Mouse (Mus musculus) G1E (cell line): ENCODE results near the gene Ankrd35. TPM values are rescaled to one million over a fixed set of nuclear protein-coding genes. Genes with fewer than 3 reads are reported as not detected.
A peak's percentile ranks its signal among the peaks of the same experiment; 100 is the strongest.

Experiments used
- ATAC-seq: 2 replicates; pipeline ENCODE4 v1.8.0; 2016; ENCODE audit warnings: mild to moderate bottlenecking; ENCODE audit not compliant: insufficient number of reproducible peaks, poor library complexity, low FRiP score, severe bottlenecking; ENCODE audit errors: extremely low read depth
- DNase-seq: peaks from one replicate; pipeline ENCODE4 v3.0.0; 2012; ENCODE audit warnings: low spot score
- H3K27me3 ChIP-seq: 2 replicates; pipeline ENCODE4 v1.6.1; 2012; ENCODE audit warnings: mild to moderate bottlenecking, low read length, inconsistent platforms; ENCODE audit not compliant: insufficient read depth
- H3K36me3 ChIP-seq: replicated peaks from 2 replicates; pipeline ENCODE3; 2012; ENCODE audit warnings: mild to moderate bottlenecking, inconsistent platforms
- H3K4me1 ChIP-seq: 2 replicates; pipeline ENCODE4 v1.6.1; 2012; ENCODE audit warnings: low read depth, low read length, inconsistent platforms, mixed read lengths; ENCODE audit not compliant: insufficient read depth
- H3K4me3 ChIP-seq: 2 replicates; pipeline ENCODE4 v1.5.1; 2012; ENCODE audit warnings: low read depth, mild to moderate bottlenecking, inconsistent platforms, low read length, moderate library complexity, mixed read lengths
- H3K9me3 ChIP-seq: replicated peaks from 2 replicates; pipeline ENCODE4 v1.6.1; 2012; ENCODE audit warnings: inconsistent platforms
- CTCF ChIP-seq: IDR thresholded peaks from 2 replicates; pipeline ENCODE4 v1.5.1; 2012; ENCODE audit warnings: low read depth, low read length, inconsistent platforms, mixed read lengths
- GATA1 ChIP-seq: IDR thresholded peaks from 2 replicates; pipeline ENCODE4 v1.6.1; 2012; ENCODE audit warnings: borderline replicate concordance, low read length, inconsistent platforms, mixed read lengths
- GATA2 ChIP-seq: IDR thresholded peaks from 2 replicates; pipeline ENCODE4 v1.6.1; 2012; ENCODE audit warnings: low read depth, low read length, inconsistent platforms, borderline replicate concordance
- POLR2AphosphoS5 ChIP-seq: IDR thresholded peaks from 2 replicates; pipeline ENCODE4 v1.6.1; 2012; ENCODE audit warnings: low read depth, low read length, inconsistent platforms; ENCODE audit not compliant: insufficient replicate concordance
- TAL1 ChIP-seq: conservative IDR thresholded peaks from 2 replicates; pipeline ENCODE4 v1.6.1; 2012; ENCODE audit warnings: low read depth, low read length, inconsistent platforms, mixed read lengths
- polyA plus RNA-seq: library from polyadenylated mRNA; stranded (reverse); fragments of >175 nt; gene quantifications from 2 replicates; pipeline ENCODE4 v1.2.3, GENCODE M21; 2012
- total RNA-seq, 2 experiments: library from RNA; stranded (forward) in 1 of 2; stranded (reverse) in 1 of 2; fragments of 200-1000 nt in 1 of 2; fragments of >200 nt in 1 of 2; fragmentation: Nextera tagmentation in 1 of 2; gene quantifications; 2 replicates each; pipeline ENCODE4 v1.2.3; 2014 to 2017

Ankrd35 gene
- total and polyA plus RNA-seq, 3 experiments, result not detected

DNA sequence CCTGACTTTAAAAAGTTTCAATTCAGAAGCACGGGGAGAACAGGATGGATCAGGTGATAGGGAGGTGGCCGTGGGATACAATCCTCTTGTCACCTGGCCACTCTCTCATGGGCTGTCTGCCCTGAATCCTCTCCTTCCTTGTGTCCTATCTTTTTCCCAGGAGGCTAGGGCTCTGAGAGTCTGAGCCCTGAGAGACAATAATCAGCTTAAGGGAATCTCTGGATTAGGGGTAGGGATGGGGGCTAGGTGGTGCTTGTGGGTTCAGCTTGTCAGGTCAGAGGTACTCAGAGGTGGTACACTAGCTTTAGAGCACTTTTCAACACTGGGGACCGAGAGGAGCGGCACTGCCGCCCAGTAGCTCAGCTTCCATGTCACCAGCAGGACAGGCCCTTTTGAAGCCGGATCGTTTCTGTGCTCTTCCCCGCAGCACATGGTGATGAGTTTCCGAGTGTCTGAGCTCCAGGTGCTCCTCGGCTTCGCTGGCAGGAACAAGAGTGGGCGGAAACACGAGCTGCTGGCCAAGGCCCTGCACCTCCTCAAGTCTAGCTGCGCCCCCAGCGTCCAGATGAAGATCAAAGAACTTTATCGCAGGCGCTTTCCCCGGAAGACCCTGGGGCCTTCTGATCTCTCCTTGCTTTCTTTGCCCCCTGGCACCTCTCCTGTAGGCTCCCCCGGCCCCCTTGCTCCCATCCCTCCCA is 29.2 kb downstream of the Ankrd35 start:
- no peak for DNase-seq
- H3K27me3 ChIP-seq, result no peaks in the 10 kb centered on the region; the same call in 1 of the 2 replicates
- no peak for TF ChIP-seq POLR2AphosphoS5
- no peak for TF ChIP-seq GATA1
- no peak for TF ChIP-seq CTCF
- TF ChIP-seq TAL1, result no peak
- no peak for TF ChIP-seq GATA2
- peaks cover 41% of the 10 kb centered on the region for H3K36me3 ChIP-seq
- no peak overlapping the region for H3K4me3 ChIP-seq
- no peaks in the 10 kb centered on the region for H3K9me3 ChIP-seq
- no peak for ATAC-seq
- peaks cover 22% of the 10 kb centered on the region for H3K4me1 ChIP-seq

DNA sequence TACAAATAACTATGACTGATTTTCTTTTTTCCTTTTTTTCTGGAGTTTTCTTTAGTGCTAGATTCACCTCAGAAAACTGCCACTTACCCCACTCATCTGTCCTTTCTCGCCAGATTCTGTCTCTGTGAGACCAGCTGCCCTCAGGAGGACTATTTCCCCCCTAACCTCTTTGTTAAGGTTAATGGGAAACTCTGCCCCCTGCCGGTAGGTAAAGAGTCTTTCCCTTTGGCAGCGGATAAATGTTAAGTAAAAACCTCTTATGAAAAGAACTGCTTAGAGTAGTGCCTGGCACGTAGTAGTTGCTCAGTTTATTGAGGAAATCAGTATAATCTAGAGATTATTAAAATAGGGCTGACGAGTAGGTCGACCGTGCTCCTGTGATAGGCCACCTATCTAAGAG is 30.4 kb downstream of the Ankrd35 start:
- Histone ChIP-seq H3K27me3 (no peaks in the 10 kb centered on the region; the same call in 1 of the 2 replicates), H3K36me3 (peaks cover 53% of the 10 kb centered on the region), H3K4me3 (no peak overlapping the region), H3K9me3 (no peaks in the 10 kb centered on the region), H3K4me1 (peaks cover 22% of the 10 kb centered on the region)
- TF ChIP-seq POLR2AphosphoS5 (no peak), CTCF (peak; percentile 58; the same call in 1 of the 2 replicates)
- DNase-seq (peak; percentile 31), ATAC-seq (no peak)

DNA sequence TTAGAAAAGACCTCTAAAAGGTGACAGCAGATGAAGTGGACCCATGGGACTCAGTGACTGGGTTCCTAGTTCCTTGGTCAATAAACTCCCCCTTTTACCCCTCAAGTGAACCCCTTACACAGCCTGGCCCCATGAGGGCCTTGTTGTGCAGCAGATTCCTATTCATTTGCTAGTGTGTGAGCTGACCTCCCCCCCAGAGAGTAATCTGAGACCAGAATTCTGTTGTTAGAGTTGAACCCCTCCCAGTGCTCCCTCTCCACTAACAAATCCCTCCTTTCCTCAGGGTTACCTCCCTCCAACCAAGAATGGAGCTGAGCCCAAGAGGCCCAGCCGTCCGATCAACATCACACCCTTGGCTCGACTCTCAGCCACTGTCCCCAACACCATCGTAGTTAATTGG is 31.1 kb downstream of the Ankrd35 start:
- no peak overlapping the region for H3K4me3 ChIP-seq
- DNase-seq (no peak), ATAC-seq (no peak)
- TF ChIP-seq POLR2AphosphoS5, result no peak
- no peak for TF ChIP-seq GATA2
- TF ChIP-seq GATA1, result no peak
- no peak for TF ChIP-seq CTCF
- no peak for TF ChIP-seq TAL1
- H3K36me3 ChIP-seq, result peaks cover 53% of the 10 kb centered on the region
- H3K27me3 ChIP-seq, result no peaks in the 10 kb centered on the region; the same call in 1 of the 2 replicates
- H3K4me1 ChIP-seq, result peaks cover 16% of the 10 kb centered on the region
- H3K9me3 ChIP-seq, result no peaks in the 10 kb centered on the region

DNA sequence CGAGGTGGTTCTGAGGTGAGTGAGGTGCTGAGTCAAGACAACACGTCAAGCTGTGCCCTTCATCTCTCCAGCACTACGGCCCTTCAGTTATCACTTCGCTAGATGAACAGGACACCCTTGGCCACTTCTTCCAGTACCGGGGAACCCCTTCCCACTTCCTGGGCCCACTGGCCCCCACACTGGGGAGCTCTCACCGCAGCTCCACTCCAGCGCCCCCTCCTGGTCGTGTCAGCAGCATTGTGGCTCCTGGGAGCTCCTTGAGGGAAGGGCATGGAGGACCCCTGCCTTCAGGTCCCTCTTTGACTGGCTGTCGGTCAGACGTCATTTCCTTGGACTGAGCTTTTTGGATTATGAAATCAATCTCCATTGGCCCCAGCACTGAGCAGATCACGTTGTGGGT is 34.8 kb downstream of the Ankrd35 start:
- DNase-seq (no peak), ATAC-seq (no peak)
- H3K9me3 ChIP-seq, result no peaks in the 10 kb centered on the region
- no peak for TF ChIP-seq GATA2
- TF ChIP-seq POLR2AphosphoS5, result no peak
- TF ChIP-seq GATA1, result no peak
- no peak for TF ChIP-seq CTCF
- no peak for TF ChIP-seq TAL1
- H3K36me3 ChIP-seq, result peaks cover 54% of the 10 kb centered on the region
- peaks cover 7% of the 10 kb centered on the region for H3K4me1 ChIP-seq
- H3K27me3 ChIP-seq, result peaks cover 15% of the 10 kb centered on the region; the same call in 1 of the 2 replicates
- no peak overlapping the region for H3K4me3 ChIP-seq

DNA sequence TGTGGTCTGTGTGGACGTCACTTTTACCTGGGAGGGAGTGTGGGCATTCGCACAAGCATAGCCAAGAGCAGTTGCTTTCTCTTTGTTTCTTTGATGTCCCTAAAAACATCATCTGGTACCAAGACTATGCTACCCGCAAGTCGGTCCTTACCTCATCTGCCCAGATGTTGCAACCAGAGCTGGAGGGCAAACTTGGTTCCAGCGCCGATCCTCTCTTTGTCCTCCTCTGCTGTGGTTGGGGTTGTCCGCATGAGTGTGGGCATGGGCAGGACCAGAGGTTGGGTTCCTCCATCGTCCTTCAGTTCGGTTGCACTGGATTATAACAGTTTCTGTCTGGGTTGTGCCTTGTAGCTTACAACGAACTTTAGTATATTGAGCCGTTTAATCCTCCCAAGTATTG is 36.3 kb downstream of the Ankrd35 start:
- Histone ChIP-seq H3K4me3 (no peak overlapping the region), H3K4me1 (peaks cover 7% of the 10 kb centered on the region), H3K9me3 (no peaks in the 10 kb centered on the region), H3K27me3 (peaks cover 15% of the 10 kb centered on the region; the same call in 1 of the 2 replicates), H3K36me3 (peaks cover 60% of the 10 kb centered on the region)
- no peak for TF ChIP-seq GATA2
- no peak for TF ChIP-seq POLR2AphosphoS5
- TF ChIP-seq GATA1, result no peak
- TF ChIP-seq TAL1, result no peak
- TF ChIP-seq CTCF, result no peak
- DNase-seq, result no peak
- no peak for ATAC-seq

DNA sequence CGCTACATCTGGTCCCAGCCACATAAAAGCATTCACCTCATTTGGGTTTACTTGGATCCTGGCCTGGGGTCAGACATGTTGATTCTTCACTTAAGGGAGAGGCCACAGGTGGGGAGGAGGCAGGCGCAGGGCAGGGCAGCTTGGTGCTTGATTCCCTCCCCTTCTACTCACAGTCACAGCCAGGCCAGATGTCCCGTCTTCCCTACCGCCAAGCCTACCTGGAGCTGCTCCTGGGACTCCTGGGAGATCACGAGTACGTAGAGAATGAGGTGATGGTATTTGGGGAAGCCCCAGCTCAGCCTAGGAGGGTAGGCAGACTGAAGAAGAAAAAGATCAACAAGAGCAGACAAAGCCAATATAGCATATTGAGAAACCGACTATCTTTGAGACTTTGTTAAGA is 37.1 kb downstream of the Ankrd35 start:
- peaks cover 15% of the 10 kb centered on the region; the same call in 1 of the 2 replicates for H3K27me3 ChIP-seq
- peaks cover 60% of the 10 kb centered on the region for H3K36me3 ChIP-seq
- DNase-seq, result no peak
- no peak for ATAC-seq
- peaks cover 7% of the 10 kb centered on the region for H3K4me1 ChIP-seq
- no peak overlapping the region for H3K4me3 ChIP-seq
- no peaks in the 10 kb centered on the region for H3K9me3 ChIP-seq
- TF ChIP-seq POLR2AphosphoS5, result no peak
- TF ChIP-seq CTCF, result no peak
- TF ChIP-seq TAL1, result no peak
- TF ChIP-seq GATA1, result no peak
- no peak for TF ChIP-seq GATA2
